In genomic region chr1:133981185-133981584, GRCm38 (mm10) we compare ENCODE assay signal across 19 mouse cellular contexts. TPM values are rescaled to one million over a fixed set of nuclear protein-coding genes. Genes with fewer than 3 reads are reported as not detected.
A peak's percentile ranks its signal among the peaks of the same experiment; 100 is the strongest.
DNase-seq lines count a peak whose midpoint lies in the region; ATAC-seq lines count a peak whose summit lies in the region.
"Had no signal": no experiment of that assay in that cellular context is flagged by ENCODE, and none has a peak within 500 bp of the region (broad histone marks: within the 10 kb centered on the region; RNA-seq: fewer than 3 reads in every experiment).

No protein-coding gene starts in this region.

- no peak for DNase-seq in frontal cortex, postnatal 14 days (ENCODE audit: low spot score in 2 of 2)
- DNase-seq in 416B (ENCODE audit: low read depth) = peak; percentile 26
- peak; percentile 58 for DNase-seq in brain, adult 2 months (ENCODE audit: low read depth, low spot score)
- DNase-seq in telencephalon, adult 2 months (ENCODE audit: low read depth, low spot score) = peak; percentile 44
- DNase-seq in gastrocnemius, postnatal 36 days = no peak
- no peak for DNase-seq in embryo, embryonic 9.5 days (ENCODE audit: extremely low spot score)
- DNase-seq: adrenal gland, postnatal 10 days; cerebellum, adult 18-20 months; cerebellum, adult 9-11 months; gastrocnemius, postnatal 14 days; heart, postnatal 10 days; heart, postnatal 4 days had no signal

- peak; percentile 53 for ATAC-seq in frontal cortex, adult (ENCODE audit: low TSS enrichment)
- ATAC-seq: forebrain, embryonic 15.5 days; hindbrain, embryonic 16.5 days; inflammation-experienced regulatory T-cells, adult 6 months; intestine, postnatal 0 days had no signal

- intact Hi-C loops in gastrocnemius, postnatal 36 days (cut with DNase I) = no loop called here

RNA-seq across cellular contexts. Expression of gene Fmod, which starts 55.9 kb away (rescaled TPM):
- total RNA-seq in gastrocnemius, postnatal 36 days (2021) = 10 to 100 TPM; 80.2 to 86.9 TPM
- total RNA-seq: granulocyte monocyte progenitor cell, adult 5-6 weeks; MEL had no signal

RNA-seq across cellular contexts. Expression of gene Prelp, which starts 60.0 kb away (rescaled TPM):
- 10 to 100 TPM; 16.1 to 19.9 TPM for total RNA-seq in gastrocnemius, postnatal 36 days (2021)
- total RNA-seq: granulocyte monocyte progenitor cell, adult 5-6 weeks; MEL had no signal

Comparison
In these comparisons a context has a peak if more than half of its experiments do, and no peak if none do; other contexts are left out.
1. DNase-seq: peak in 416B (single experiment), brain, adult 2 months (single experiment) and telencephalon, adult 2 months (single experiment); none in frontal cortex, postnatal 14 days (0 of 2), gastrocnemius, postnatal 36 days (0 of 2) and embryo, embryonic 9.5 days (single experiment).